Mouse (Mus musculus) mouse trophoblast stem cell (cell line): Measurements from ENCODE around the gene Tns2.

Experiments
- in situ Hi-C, 2 experiments: fragments of 300-500 bp; cut with MseI, MboI; formaldehyde crosslinking; loops; 2 replicates in 1 of 2; 3 replicates in 1 of 2; pipeline ENCODE4 v1.15.1; 2025

Tns2 gene

GRCm38 (mm10) chr15:102108651-102109525, 8.7 kb downstream of the Tns2 start:
- in situ Hi-C loops, result no loop called here

GRCm38 (mm10) chr15:102110271-102110670, 10.1 kb downstream of the Tns2 start:
- in situ Hi-C loops, result no loop called here

GRCm38 (mm10) chr15:102110701-102111494, 10.7 kb downstream of the Tns2 start:
- in situ Hi-C loops, result no loop called here

GRCm38 (mm10) chr15:102111495-102111829, 11.2 kb downstream of the Tns2 start:
- in situ Hi-C loops, result no loop called here

- in situ Hi-C loops, result no loop called here
Observed at GRCm38 (mm10) chr15:102112181-102112580, 12.0 kb downstream of the Tns2 start.

- in situ Hi-C loops, result no loop called here
Observed at GRCm38 (mm10) chr15:102112827-102113226, 12.6 kb downstream of the Tns2 start.

GRCm38 (mm10) chr15:102113674-102114073, 13.5 kb downstream of the Tns2 start:
- in situ Hi-C loops, result no loop called here

- in situ Hi-C loops, result no loop called here
Observed at GRCm38 (mm10) chr15:102114651-102115260, 14.5 kb downstream of the Tns2 start.

- in situ Hi-C loops, result no loop called here
Observed at GRCm38 (mm10) chr15:102115731-102116231, 15.6 kb downstream of the Tns2 start.

- in situ Hi-C loops, result no loop called here
Observed at GRCm38 (mm10) chr15:102116753-102117415, 16.7 kb downstream of the Tns2 start.

GRCm38 (mm10) chr15:102117461-102118443, 17.5 kb downstream of the Tns2 start:
- in situ Hi-C loops, result no loop called here

GRCm38 (mm10) chr15:102118591-102118990, 18.4 kb downstream of the Tns2 start:
- in situ Hi-C loops, result no loop called here

GRCm38 (mm10) chr15:102119121-102119830, 19.1 kb downstream of the Tns2 start:
- in situ Hi-C loops, result no loop called here

GRCm38 (mm10) chr15:102119831-102120170, 19.6 kb downstream of the Tns2 start:
- in situ Hi-C loops, result no loop called here

- in situ Hi-C loops, result no loop called here
Observed at GRCm38 (mm10) chr15:102120530-102120929, 20.3 kb downstream of the Tns2 start.

- in situ Hi-C loops, result no loop called here
Observed at GRCm38 (mm10) chr15:102126303-102126702, 26.1 kb downstream of the Tns2 start.

GRCm38 (mm10) chr15:102133314-102133713, 33.1 kb downstream of the Tns2 start:
- in situ Hi-C loops, result no loop called here

GRCm38 (mm10) chr15:102134709-102135108, 34.5 kb downstream of the Tns2 start:
- in situ Hi-C loops, result no loop called here

- in situ Hi-C loops, result no loop called here
Observed at GRCm38 (mm10) chr15:102135522-102136128, 35.4 kb downstream of the Tns2 start.
